Mouse (Mus musculus): ENCODE measurements at regions not wholly inside any gene's neighbourhood (a gene's known extent, or its start where the extent isn't known, plus 50 kb on each side); places are given as distances from the start of the nearest gene placed in this dataset.

- no peak for DNase-seq (ENCODE audit: low spot score in 2 of 2)
Observed at GRCm38 (mm10) chr16:87783561-87784304, 85.0 kb downstream of the Bach1 start.

- DNase-seq (ENCODE audit: low spot score in 2 of 2), result no peak
Observed at GRCm38 (mm10) chr16:87784405-87784994, 85.8 kb downstream of the Bach1 start.

GRCm38 (mm10) chr16:87789539-87789938 lies 90.8 kb downstream of the Bach1 start:
- no peak for DNase-seq (ENCODE audit: low spot score in 2 of 2)

- no peak for DNase-seq (ENCODE audit: low spot score in 2 of 2)
Observed at GRCm38 (mm10) chr16:87789957-87790356, 91.2 kb downstream of the Bach1 start.

GRCm38 (mm10) chr16:87796514-87797248 lies 97.9 kb downstream of the Bach1 start:
- peak in 1 of 2 experiments; percentile 23 for DNase-seq (ENCODE audit: low spot score in 2 of 2)

GRCm38 (mm10) chr16:87802317-87802716 lies 103.6 kb downstream of the Bach1 start:
- DNase-seq (ENCODE audit: low spot score in 2 of 2), result no peak

- DNase-seq (ENCODE audit: low spot score in 2 of 2), result no peak
Observed at GRCm38 (mm10) chr16:87817590-87817989, 118.8 kb downstream of the Bach1 start.

GRCm38 (mm10) chr16:87834296-87834695 lies 135.6 kb downstream of the Bach1 start:
- no peak for DNase-seq (ENCODE audit: low spot score in 2 of 2)

- peak; percentile 66 to 86 for DNase-seq (ENCODE audit: low spot score in 2 of 2)
Observed at GRCm38 (mm10) chr16:87840949-87841546, 142.3 kb downstream of the Bach1 start.

All from frontal cortex, postnatal 14 days (tissue).